Mouse (Mus musculus) midbrain, embryonic 16.5 days (tissue): ENCODE results near the gene Ndufa9. TPM values are rescaled to one million over a fixed set of nuclear protein-coding genes. Genes with fewer than 3 reads are reported as not detected.

Experiments used
- ATAC-seq: fragments of 200-750 bp; cut with Nextera tagmentation; 2 replicates; pipeline ENCODE4 v1.8.0; 2017; ENCODE audit warnings: moderate TSS enrichment
- H3K27ac ChIP-seq: fragments of 300-500 bp; sonication (generic); 2 replicates; pipeline ENCODE4 v1.5.1; 2014; ENCODE audit warnings: mild to moderate bottlenecking, low read length, mixed read lengths
- H3K27me3 ChIP-seq: fragments of 300-500 bp; sonication (generic); 2 replicates; pipeline ENCODE4 v1.6.1; 2014; ENCODE audit warnings: low read depth, low read length, mixed read lengths; ENCODE audit not compliant: control insufficient read depth, insufficient read depth
- H3K36me3 ChIP-seq: fragments of 300-500 bp; sonication (generic); 2 replicates; pipeline ENCODE4 v1.6.1; 2014; ENCODE audit warnings: mild to moderate bottlenecking, low read length, moderate library complexity, mixed read lengths; ENCODE audit not compliant: control insufficient read depth, insufficient read depth
- H3K4me1 ChIP-seq: fragments of 300-500 bp; sonication (generic); 2 replicates; pipeline ENCODE4 v1.6.1; 2014; ENCODE audit warnings: mild to moderate bottlenecking, low read length, mixed read lengths; ENCODE audit not compliant: control insufficient read depth, insufficient read depth
- H3K4me2 ChIP-seq: fragments of 300-500 bp; sonication (generic); 2 replicates; pipeline ENCODE4 v1.6.1; 2014; ENCODE audit warnings: mild to moderate bottlenecking, low read length, mixed read lengths
- H3K4me3 ChIP-seq: fragments of 300-500 bp; sonication (generic); 2 replicates; pipeline ENCODE4 v1.5.1; 2014; ENCODE audit warnings: low read depth, mild to moderate bottlenecking, low read length, moderate library complexity, mixed read lengths
- H3K9ac ChIP-seq: fragments of 300-500 bp; sonication (generic); 2 replicates; pipeline ENCODE4 v1.6.1; 2014; ENCODE audit warnings: low read depth, low read length, mixed read lengths
- H3K9me3 ChIP-seq: fragments of 300-500 bp; sonication (generic); replicated peaks from 2 replicates; pipeline ENCODE4 v1.6.1; 2014; ENCODE audit warnings: mild to moderate bottlenecking, low read length, mixed read lengths; ENCODE audit not compliant: control insufficient read depth, poor library complexity, severe bottlenecking
- WGBS: fragments of 180-500 bp; shearing (Covaris S2); extraction: QIAGEN DNeasy Blood & Tissue Kit; methylation state at CpG from one replicate; pipeline ENCODE4 v1.1.7; 2014; 5-methylcytosine and 5-hydroxymethylcytosine counted together
- polyA plus RNA-seq: library from polyadenylated mRNA; unstranded; fragments of >200 nt; fragmentation: Nextera tagmentation; extraction: Ambion mirVana; gene quantifications from 2 replicates; pipeline ENCODE4 v1.2.1, GENCODE M21; 2015

Ndufa9 gene
- polyA plus RNA-seq, 1 experiment from 2014 or later = 185 TPM

DNA sequence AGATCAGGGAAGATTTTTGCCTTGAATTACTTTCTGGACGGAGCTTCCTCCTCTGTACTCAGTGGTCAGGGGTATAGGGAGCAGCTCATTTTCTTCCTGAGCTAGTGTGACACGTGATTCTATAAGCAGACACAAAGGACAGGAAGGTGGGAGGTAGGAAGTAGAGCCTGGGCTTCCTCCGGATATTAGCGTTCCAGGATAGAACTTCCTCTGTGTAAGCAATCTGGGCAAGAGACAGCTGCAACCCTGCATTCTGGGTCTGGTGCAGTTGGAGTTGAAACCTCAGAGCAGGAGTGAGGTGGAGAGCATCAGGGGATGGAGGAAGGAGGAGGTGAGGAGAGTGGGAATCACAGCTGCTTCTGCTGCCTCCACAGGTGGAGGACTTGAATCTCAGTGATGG is 40.8 kb downstream of the Ndufa9 start:
- Histone ChIP-seq H3K9me3 (no peaks in the 10 kb centered on the region), H3K9ac (no peak overlapping the region), H3K27me3 (no peaks in the 10 kb centered on the region), H3K4me2 (no peak overlapping the region), H3K4me1 (no peaks in the 10 kb centered on the region), H3K27ac (no peak overlapping the region), H3K36me3 (no peaks in the 10 kb centered on the region), H3K4me3 (no peak overlapping the region)
- 73% methylated on average over 4 of the region's 4 CpGs for WGBS
- ATAC-seq = no peak

DNA sequence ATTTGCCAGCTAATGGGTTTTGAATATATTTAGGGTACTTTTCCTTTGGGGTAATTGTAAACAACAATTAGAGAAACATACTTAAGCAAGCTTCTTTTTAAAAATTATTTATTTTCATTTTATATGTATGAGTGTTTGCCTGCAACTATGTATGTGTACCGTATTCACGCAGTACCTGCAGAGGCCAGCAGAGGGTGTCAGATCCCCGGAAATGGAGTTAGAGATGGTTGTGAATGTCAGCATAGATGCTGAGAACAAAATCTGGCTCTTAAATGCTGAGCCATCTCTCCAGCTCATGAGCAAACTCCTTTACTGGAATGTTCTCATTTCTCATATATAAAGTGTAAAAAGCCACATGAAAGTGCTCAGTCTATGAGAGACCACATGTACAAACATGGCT is 42.2 kb downstream of the Ndufa9 start:
- H3K27ac ChIP-seq = no peak overlapping the region
- H3K4me3 ChIP-seq = no peak overlapping the region
- no peaks in the 10 kb centered on the region for H3K36me3 ChIP-seq
- no peaks in the 10 kb centered on the region for H3K9me3 ChIP-seq
- 90% methylated on average over 3 of the region's 3 CpGs for WGBS
- no peaks in the 10 kb centered on the region for H3K4me1 ChIP-seq
- H3K9ac ChIP-seq = no peak overlapping the region
- no peak overlapping the region for H3K4me2 ChIP-seq
- no peak for ATAC-seq
- H3K27me3 ChIP-seq = no peaks in the 10 kb centered on the region

DNA sequence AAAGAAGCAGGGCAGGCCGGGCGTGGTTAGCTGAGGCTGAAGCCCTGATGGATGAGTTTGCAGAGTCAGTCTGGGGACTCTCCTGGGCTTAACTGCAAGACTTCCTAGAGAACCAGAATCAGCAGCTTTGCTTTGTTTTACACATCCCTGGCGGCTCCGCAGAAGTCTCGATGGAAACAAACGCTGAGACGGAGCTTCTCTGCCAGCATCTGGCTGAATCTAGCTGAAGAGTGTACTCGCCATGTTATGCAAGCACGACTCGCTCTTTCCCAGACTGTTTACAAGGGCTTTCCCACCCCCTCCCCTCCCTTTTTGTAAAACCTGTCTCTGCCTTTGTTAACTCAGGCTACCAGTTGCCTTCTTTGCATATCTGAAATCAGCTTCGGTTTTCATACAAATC is 46.0 kb downstream of the Ndufa9 start:
- Histone ChIP-seq H3K9ac (no peak overlapping the region), H3K4me3 (no peak overlapping the region), H3K4me2 (no peak overlapping the region), H3K36me3 (no peaks in the 10 kb centered on the region), H3K9me3 (no peaks in the 10 kb centered on the region), H3K4me1 (no peaks in the 10 kb centered on the region), H3K27ac (no peak overlapping the region), H3K27me3 (no peaks in the 10 kb centered on the region)
- WGBS = 23% methylated on average over 11 of the region's 11 CpGs
- ATAC-seq = no peak

DNA sequence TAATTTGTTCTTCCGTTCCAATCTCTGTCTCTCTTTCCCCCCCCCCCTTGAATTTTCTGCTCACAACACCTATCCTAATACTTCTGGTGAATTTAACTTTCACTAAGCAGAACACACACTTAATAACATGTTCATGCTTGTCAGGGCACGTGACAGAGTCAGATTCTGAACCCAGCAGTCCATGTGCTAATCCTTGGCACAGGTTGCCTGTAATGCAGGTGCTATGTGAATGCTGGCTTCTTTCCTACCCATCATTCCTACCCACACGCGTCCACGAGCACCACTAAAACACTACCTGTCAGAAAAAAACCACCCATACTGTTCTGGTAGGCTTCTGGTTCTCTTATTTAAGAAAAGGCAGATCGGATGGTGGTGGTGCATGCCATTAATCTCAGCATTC is 54.2 kb downstream of the Ndufa9 start:
- Histone ChIP-seq H3K4me1 (no peaks in the 10 kb centered on the region), H3K9ac (no peak overlapping the region), H3K4me2 (no peak overlapping the region), H3K4me3 (no peak overlapping the region), H3K27me3 (no peaks in the 10 kb centered on the region), H3K9me3 (no peaks in the 10 kb centered on the region), H3K27ac (no peak overlapping the region), H3K36me3 (no peaks in the 10 kb centered on the region)
- ATAC-seq = no peak
- WGBS = 85% methylated on average over 6 of the region's 6 CpGs

DNA sequence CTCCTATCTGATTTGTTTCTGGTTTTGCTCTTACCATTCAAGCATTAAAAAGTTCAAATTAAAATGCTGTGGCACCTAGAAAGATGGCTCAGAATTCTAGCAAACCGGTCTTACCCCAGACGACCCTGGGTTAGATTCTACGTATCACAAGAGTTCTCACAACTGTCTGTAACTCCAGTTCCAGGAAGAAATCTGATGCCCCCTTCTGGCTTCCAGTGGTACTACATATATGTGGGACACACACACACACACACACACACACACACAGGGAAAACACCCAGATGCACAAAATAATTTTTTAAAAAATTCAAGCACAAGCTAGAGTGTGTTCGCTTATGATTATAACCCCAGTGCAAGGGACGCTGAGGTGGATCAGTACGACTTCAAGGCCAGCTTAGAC is 55.2 kb downstream of the Ndufa9 start:
- no peak overlapping the region for H3K4me3 ChIP-seq
- no peak overlapping the region for H3K4me2 ChIP-seq
- H3K36me3 ChIP-seq = no peaks in the 10 kb centered on the region
- WGBS = 95% methylated on average over 6 of the region's 6 CpGs
- no peaks in the 10 kb centered on the region for H3K4me1 ChIP-seq
- H3K27ac ChIP-seq = no peak overlapping the region
- no peaks in the 10 kb centered on the region; the same call in 1 of the 2 replicates for H3K27me3 ChIP-seq
- H3K9ac ChIP-seq = no peak overlapping the region
- H3K9me3 ChIP-seq = no peaks in the 10 kb centered on the region
- ATAC-seq = no peak

DNA sequence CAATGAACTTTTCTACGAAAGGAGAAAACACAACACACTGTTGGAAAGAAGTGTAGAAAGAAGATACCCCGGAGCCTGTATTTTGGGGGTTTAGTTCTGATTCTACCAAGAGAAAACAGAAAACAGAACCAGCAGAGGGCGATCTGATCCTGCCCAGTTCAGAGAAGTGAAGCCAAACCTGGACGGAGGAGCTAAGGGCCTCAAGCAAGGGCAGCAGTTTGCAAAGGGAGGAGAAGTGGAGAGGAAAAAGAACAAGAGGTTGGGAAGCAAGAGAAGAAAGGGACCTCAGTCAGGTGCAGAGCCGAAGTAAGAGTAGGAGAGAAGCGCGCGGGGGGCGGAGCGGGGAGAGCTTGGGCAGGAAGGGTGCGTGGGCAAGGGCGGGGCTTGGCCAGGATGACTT is 57.0 kb downstream of the Ndufa9 start:
- Histone ChIP-seq H3K27ac (no peak overlapping the region), H3K27me3 (no peaks in the 10 kb centered on the region; the same call in 1 of the 2 replicates), H3K9me3 (no peaks in the 10 kb centered on the region), H3K4me3 (no peak overlapping the region), H3K36me3 (no peaks in the 10 kb centered on the region), H3K4me1 (no peaks in the 10 kb centered on the region), H3K9ac (peak overlapping the region; percentile 42; the same call in 1 of the 2 replicates), H3K4me2 (peak overlapping the region; percentile 32)
- no peak for ATAC-seq
- WGBS = 33% methylated on average over 12 of the region's 12 CpGs

DNA sequence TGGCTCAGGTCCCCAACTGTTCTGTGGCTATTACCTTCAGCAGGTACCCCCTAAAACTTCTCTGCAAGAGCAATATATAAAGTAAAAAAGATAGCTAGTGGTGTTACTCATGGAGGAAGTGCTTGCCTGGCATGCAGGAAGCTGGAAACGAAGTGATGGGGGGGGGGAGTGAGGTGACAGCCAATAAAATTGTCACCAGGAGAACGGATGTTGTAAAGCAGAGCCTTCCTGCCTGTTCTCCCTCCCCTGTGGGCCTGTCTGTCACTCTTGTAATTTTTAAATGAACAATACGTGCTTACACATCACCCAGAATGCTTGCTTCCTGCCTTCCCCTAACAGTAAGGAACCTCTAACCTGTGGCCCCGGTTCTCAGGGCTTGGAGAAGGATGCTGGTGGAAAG is 57.4 kb downstream of the Ndufa9 start:
- H3K9ac ChIP-seq = no peak overlapping the region
- ATAC-seq = no peak

DNA sequence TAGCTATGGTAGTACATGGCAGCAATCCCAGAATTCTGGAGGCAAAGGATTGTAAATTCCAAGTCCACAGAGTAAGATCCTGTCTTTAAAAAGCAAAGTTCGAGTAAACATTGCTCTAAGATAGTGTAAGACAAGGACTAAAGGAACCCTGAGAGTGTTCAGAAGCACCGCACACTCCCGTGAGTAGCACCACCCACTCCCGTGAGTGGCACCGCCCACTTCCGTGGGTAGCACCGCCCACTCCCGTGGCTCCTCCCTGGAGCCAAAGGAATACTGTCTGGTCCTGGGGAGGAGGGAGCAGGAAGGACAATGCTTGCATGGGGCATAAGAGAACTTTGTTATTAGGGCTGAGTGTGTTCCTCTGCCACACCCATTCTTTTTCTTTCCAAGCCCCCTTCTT is 60.1 kb downstream of the Ndufa9 start:
- Histone ChIP-seq H3K27me3 (no peaks in the 10 kb centered on the region; the same call in 1 of the 2 replicates), H3K9ac (no peak overlapping the region), H3K9me3 (no peaks in the 10 kb centered on the region), H3K4me1 (no peaks in the 10 kb centered on the region), H3K4me2 (no peak overlapping the region), H3K4me3 (no peak overlapping the region), H3K27ac (no peak overlapping the region), H3K36me3 (no peaks in the 10 kb centered on the region)
- no peak for ATAC-seq
- WGBS = 78% methylated on average over 8 of the region's 8 CpGs

More for the DNA sequence above, 57.4 kb downstream of the Ndufa9 start:
- Histone ChIP-seq H3K4me3 (no peak overlapping the region), H3K4me1 (no peaks in the 10 kb centered on the region), H3K4me2 (no peak overlapping the region), H3K36me3 (no peaks in the 10 kb centered on the region), H3K27ac (no peak overlapping the region), H3K27me3 (no peaks in the 10 kb centered on the region; the same call in 1 of the 2 replicates), H3K9me3 (no peaks in the 10 kb centered on the region)
- WGBS = 53% methylated on average over 4 of the region's 4 CpGs

DNA sequence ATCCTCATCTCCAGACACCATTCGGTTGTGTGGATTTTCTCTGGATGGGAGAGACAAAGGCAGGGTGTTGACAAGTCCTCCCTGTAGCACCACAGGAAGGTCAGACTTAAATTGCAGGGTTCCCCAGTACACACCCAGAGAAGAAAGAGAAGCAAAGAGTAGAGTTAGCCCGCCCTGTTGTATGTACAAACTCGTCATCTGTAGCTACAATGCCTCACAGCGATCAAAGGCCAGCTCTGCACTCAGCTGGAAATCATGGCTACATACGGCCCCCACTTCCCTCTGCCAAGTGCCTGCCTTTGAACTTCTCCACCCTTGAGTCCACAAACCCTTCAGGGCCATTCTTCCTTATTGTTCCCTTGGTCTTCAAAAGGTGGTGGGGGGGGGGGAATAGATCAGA is 64.7 kb downstream of the Ndufa9 start:
- Histone ChIP-seq H3K4me2 (no peak overlapping the region), H3K36me3 (no peaks in the 10 kb centered on the region), H3K9me3 (no peaks in the 10 kb centered on the region), H3K4me1 (no peaks in the 10 kb centered on the region), H3K4me3 (no peak overlapping the region), H3K9ac (no peak overlapping the region), H3K27me3 (no peaks in the 10 kb centered on the region; the same call in 1 of the 2 replicates), H3K27ac (no peak overlapping the region)
- ATAC-seq = no peak
- 43% methylated on average over 5 of the region's 5 CpGs for WGBS
